Mouse (Mus musculus) CH12.LX (cell line): ENCODE measurements at regions not wholly inside any gene's neighbourhood (a gene's known extent, or its start where the extent isn't known, plus 50 kb on each side); places are given as distances from the start of the nearest gene placed in this dataset.

Source experiments
- CTCF ChIP-seq, 2 experiments: IDR thresholded peaks in 1 of 2; conservative IDR thresholded peaks in 1 of 2; 2 replicates each; pipeline ENCODE4 v1.5.1; 2011 to 2012; ENCODE audit warnings: low read depth in 2 of 2, low read length in 2 of 2, improper control_type of control experiment in 1 of 2, inconsistent platforms in 1 of 2, mild to moderate bottlenecking in 1 of 2, moderate library complexity in 1 of 2
- MAX ChIP-seq: IDR thresholded peaks from 2 replicates; pipeline ENCODE4 v1.6.1; 2011; ENCODE audit warnings: low read length, improper control_type of control experiment
- USF1 ChIP-seq: IDR thresholded peaks from 2 replicates; pipeline ENCODE4 v1.6.1; 2014; ENCODE audit warnings: low read depth, mild to moderate bottlenecking, inconsistent platforms, low read length, improper control_type of control experiment

DNA sequence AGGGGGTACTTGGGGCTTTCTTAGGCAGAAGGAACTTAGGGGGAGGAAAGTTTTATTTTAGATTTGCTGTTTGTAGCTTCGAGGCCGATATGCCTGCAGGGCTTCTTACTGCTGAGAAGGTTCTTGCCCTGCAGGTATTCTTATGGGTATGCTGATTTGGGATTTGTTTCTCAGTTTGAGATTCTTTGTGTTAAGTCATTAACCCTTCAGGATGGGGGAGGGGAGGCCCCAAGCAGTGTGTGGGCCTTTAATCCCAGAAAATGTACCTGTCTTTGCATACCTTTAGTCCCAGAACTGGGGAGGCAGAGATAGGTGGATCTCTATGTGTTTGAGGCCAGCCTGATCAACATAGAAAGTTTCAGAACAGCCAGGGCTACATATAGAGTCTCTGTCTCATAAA, 1335.1 kb downstream of the Gm37988 start:
- TF ChIP-seq MAX = no peak
- no peak for TF ChIP-seq USF1
- no peak for TF ChIP-seq CTCF (conservative IDR thresholded peaks at IDR 0.05 in 1 of 2, IDR thresholded peaks at IDR 0.05 in 1 of 2; ENCODE audit: low read depth in 2 of 2, low read length in 2 of 2)
